Mouse (Mus musculus) ES-CJ7 (cell line): ENCODE results near the gene Mtcp1.

ENCODE experiments used
- DNase-seq: peaks from one replicate; pipeline ENCODE4 v3.0.0; 2011; ENCODE audit warnings: low read depth, low spot score

Mtcp1 gene

DNA sequence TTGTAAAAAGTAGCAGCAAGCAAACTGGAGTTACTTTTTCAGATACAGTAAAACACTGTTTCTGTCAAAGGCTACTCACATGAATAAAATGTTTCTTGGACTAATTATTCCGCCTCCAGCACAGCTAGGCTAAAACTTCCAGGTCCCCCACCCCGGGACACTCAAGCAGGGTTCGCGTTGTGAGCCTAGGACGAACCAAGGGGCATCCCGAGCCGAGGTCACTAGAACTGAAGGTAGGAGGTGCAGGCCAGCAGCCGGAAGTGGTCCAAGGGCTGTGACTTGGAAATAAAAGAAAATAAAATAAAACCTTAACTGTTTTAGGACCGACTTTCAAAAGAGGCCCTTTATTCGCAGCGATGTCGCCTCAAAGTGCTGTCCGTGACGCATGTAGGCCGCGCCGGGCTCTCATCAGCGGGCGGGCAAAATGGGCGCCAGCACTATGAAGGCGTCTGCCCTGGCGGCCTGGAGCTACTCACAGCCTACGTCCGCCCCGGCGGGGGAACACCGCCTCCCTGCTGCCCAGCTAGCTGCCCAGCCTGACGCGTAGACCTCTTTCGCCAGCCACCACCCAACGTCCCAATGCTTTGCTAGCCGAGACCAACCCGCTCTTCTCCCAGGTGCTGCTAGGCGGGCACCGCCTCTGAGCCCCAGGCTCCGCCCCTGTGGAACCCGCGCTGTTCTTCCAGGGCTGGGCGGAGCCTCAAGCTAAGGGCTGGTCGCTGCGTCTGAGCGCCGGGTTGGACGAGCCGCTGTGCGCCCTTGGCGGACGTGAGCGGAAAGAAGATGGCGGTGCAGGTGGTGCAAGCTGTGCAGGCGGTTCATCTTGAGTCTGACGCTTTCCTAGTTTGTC lies at the start of gene Mtcp1, which contains the start of the genes Cmc4 and Brcc3:
Mtcp1 (minus strand) TSS at position 653 of the 850 bp plus-strand sequence.
Cmc4 (minus strand) TSS at position 649 of the 850 bp plus-strand sequence.
Brcc3 (plus strand) TSS at position 693 of the 850 bp plus-strand sequence.
- DNase-seq, result peak; percentile 85

DNA sequence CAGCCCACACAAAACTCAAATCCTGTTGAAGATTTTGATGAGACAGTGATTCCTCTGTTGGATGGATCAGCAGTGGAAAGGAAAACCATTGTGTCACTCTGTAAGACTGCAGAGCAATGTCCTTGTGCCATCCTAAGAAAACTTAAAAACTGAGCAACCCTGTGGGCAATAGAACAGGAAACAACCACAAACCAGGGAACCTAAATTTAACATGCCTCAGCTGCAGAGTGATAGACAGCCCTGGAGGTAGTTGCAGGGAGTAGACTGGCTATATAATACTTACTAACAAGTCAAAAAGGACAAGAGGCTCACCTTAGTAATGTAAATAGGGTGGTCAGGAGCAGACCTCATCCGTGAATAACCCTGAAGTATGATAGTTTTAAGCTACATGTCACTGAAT lies 38.2 kb upstream of the Mtcp1 start:
- DNase-seq, result no peak

DNA sequence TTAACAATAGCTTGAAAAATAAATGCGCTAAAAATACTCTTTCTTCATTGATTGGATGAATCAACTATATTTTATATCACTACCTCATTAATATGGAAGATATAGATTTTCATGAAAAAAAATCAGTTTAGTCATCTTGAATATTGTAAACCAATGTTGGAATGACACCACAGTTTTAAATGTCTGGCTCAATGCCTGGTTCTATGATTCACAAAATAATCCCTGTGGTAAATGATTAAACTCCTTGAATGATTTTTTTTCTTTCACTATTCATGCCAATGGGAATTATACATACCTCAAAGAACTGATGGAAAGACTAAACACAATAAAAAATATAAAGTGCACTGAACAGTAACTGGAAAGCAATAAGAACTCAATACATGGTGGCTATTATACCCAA lies 6.7 kb downstream of the Mtcp1 start:
- DNase-seq, result no peak

DNA sequence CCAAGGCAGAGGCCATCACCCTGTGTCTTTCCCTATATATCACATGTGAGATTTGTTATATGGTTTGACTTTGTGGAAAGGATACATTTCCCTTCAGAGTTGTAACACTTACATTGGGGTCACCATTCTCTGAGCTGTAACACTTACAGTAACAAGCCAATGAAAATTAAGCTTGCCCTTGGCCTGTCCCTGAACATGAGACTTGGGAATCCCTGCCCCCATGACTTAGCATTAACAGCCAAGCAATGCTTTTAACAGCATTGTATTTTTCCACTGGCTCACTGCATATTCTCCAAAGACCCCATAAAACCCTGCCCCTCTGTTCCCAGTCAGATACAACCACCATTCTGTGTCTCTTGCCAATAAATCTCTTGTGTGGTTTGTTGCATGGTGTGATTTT lies 13.0 kb downstream of the Mtcp1 start:
- no peak for DNase-seq

- DNase-seq, result no peak
Measured at GRCm38 (mm10) chrX:75402668-75403067, 13.7 kb downstream of the Mtcp1 start.

GRCm38 (mm10) chrX:75399471-75399870 lies 16.9 kb downstream of the Mtcp1 start:
- DNase-seq, result no peak

- DNase-seq, result peak; percentile 78
Measured at GRCm38 (mm10) chrX:75382195-75382771, 34.1 kb downstream of the Mtcp1 start, which contains the start of the genes Fundc2 and F8. Gene Fundc2 (plus strand): TSS chrX:75382399. Gene F8 (minus strand): TSS chrX:75382615.

DNA sequence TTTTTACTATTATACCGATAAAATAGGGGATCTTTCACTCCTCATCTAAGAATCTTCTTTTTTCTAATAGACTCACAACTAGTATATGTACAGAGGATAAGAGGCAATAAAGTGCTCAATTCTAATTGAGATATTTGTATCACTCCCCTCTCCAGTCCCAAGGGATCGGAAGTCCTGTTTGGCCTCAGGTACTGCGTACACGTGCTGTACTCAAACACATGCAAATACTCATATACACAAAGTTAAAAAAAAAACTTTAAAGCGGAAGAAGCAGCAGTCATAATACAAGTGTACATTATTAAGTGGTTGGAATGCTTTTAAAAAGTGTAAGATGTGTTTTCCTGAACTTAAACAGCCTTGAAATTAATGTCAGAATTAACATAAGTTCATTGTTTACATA lies 34.7 kb downstream of the Mtcp1 start:
- no peak for DNase-seq

DNA sequence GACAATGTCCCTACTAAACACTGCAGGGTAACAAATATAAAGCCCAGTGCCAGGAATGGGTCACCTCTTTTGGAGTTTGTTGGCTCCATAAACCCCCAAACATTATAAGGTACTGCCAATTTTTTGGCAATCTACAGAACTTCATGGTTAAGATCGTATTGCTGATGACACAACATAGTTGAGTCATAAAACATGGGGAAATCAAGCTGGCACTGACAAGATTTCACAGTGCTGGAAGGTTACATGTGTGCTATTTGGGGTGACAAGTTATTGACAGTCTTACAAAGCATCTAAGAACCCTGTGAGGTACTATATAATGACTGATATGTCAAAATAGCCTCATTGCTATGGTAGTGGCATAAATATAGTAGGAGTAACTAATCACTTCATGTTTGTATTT lies 35.2 kb downstream of the Mtcp1 start:
- DNase-seq, result no peak

- no peak for DNase-seq
Measured at GRCm38 (mm10) chrX:75376815-75377214, 39.6 kb downstream of the Mtcp1 start.

DNA sequence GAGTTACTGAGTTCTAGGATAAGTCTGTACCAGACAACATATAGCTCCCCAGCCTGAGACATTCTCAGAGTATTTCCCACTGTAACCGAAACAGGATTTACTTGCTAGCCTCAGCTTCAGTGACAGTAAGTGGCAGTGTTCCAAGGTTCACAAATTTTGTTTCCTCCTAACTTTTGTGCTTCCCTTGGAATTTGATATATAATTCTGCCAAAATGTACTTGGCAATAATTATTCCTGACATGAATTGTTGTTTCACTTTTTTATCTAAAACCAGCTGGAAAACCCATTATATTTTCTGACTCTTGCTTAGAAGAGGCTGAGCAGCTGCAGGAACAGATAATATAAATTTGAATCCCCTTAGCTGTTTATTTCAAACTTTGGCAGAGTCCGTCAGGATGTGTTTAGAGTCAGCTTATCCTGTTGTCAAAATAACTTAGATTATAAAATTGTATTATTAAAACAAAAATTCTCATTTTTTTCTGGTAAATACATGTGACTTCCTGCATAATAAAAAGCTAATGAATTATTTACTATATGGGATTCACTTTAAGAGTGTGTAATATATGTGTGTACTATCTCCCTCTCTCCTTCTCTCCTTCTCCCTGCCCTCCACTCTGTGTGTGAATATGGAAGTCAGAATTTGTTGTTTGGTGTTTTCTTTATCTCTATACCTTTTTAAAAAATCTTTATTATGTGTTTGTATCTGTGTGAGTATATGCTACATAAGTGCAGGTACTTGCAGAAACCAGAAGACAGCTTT lies 43.5 kb downstream of the Mtcp1 start:
- no peak for DNase-seq

DNA sequence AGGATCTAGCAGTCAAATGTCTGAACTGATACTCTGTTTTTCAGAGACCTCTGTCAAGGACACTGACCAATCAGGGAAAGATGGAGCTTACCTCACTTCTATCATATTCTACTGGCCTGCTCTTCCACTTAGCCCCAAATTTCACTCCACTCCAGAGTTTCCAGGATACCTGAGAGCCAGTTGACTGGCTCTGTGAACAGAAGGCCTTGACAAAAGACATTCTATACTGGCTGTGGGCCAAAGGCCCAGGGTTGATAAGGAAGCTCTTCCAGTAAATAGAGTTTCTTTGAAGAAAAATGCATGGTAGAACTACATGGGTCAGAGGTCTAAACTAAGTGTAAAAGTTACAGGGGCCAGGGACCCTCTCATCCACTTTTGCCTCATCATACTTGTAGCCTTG lies 46.2 kb downstream of the Mtcp1 start:
- no peak for DNase-seq
